ENCODE assay signal across 22 mouse cellular contexts in genomic region chr3:37881016-37881415, GRCm38 (mm10).
DNase-seq lines count a peak whose midpoint lies in the region; ATAC-seq lines count a peak whose summit lies in the region.
"Had no signal": no experiment of that assay in that cellular context is flagged by ENCODE, and none has a peak within 500 bp of the region (broad histone marks: within the 10 kb centered on the region; RNA-seq: fewer than 3 reads in every experiment).

No protein-coding gene starts in this region.

- no peak overlapping the region for H3K9ac ChIP-seq in forebrain, embryonic 15.5 days (replicated peaks)

- ATAC-seq in frontal cortex, adult (ENCODE audit: low TSS enrichment), result peak; percentile 67
- ATAC-seq in forebrain, embryonic 15.5 days (replicated peaks), result no peak
- ATAC-seq: activated CD4-positive, CD25-positive, alpha-beta regulatory T cell, adult 4 months; CD4-positive, CD25-positive, alpha-beta regulatory T cell, adult 4 months; Patski had no signal

- H3K27me3 ChIP-seq in forebrain, embryonic 15.5 days, result no peaks in the 10 kb centered on the region
- H3K27me3 ChIP-seq: CH12.LX, Patski had no signal

- H3K27ac ChIP-seq in forebrain, embryonic 15.5 days (replicated peaks), result no peak overlapping the region

- no peaks in the 10 kb centered on the region for H3K9me3 ChIP-seq in forebrain, embryonic 15.5 days
- H3K9me3 ChIP-seq: G1E had no signal

- H3K4me1 ChIP-seq in forebrain, embryonic 15.5 days, result 0 out of 2 replicates have a peak, but pooled peaks cover 4% of the 10 kb centered on the region

- WGBS in forebrain, embryonic 15.5 days, result 83% methylated on average over 2 of the region's 2 CpGs

- H3K4me2 ChIP-seq in forebrain, embryonic 15.5 days (replicated peaks), result no peak overlapping the region

- DNase-seq in frontal cortex, postnatal 25 days (ENCODE audit: low spot score in 2 of 2), result no peak
- DNase-seq in heart, adult 11 months, result peak; percentile 78
- no peak for DNase-seq in heart, adult 8-10 months (ENCODE audit: low spot score)
- peak; percentile 76 for DNase-seq in Muller cell, postnatal 12 days (ENCODE audit: inconsistent ontology term)
- DNase-seq: adrenal gland, adult 2 months; adrenal gland, adult 8-10 months; adrenal gland, postnatal 10 days; adrenal gland, postnatal 14 days; adrenal gland, postnatal 25 days; adrenal gland, postnatal 36 days; B cell, adult 2 months; cerebellum, adult 11 months; cerebellum, adult 11-12 months; cerebellum, adult 18-20 months; cerebellum, adult 2 months had no signal

- no peaks in the 10 kb centered on the region for H3K36me3 ChIP-seq in forebrain, embryonic 15.5 days
- H3K36me3 ChIP-seq: G1E had no signal

- no peak overlapping the region for H3K4me3 ChIP-seq in forebrain, embryonic 15.5 days

Comparison
In these comparisons a context has a peak if more than half of its experiments do, and no peak if none do; other contexts are left out.
1. DNase-seq: peak in heart, adult 11 months (single experiment) and Muller cell, postnatal 12 days (single experiment); none in frontal cortex, postnatal 25 days (0 of 2) and heart, adult 8-10 months (single experiment).